Mouse (Mus musculus) stomach, postnatal 0 days (tissue): ENCODE measurements at regions not wholly inside any gene's neighbourhood (a gene's known extent, or its start where the extent isn't known, plus 50 kb on each side); places are given as distances from the start of the nearest gene placed in this dataset.
"Not testable (repeated sequence)": the region's sequence is repeated elsewhere in the genome, so short reads cannot be mapped to it uniquely, and the experiment has no call there.

Experiments used
- CTCF ChIP-seq: IDR thresholded peaks from 2 replicates; pipeline ENCODE4 v1.5.1; 2016; ENCODE audit warnings: antibody characterized with exemption, low read depth, mild to moderate bottlenecking, moderate library complexity
- EP300 ChIP-seq: optimal IDR thresholded peaks from 2 replicates; pipeline ENCODE3; 2016; ENCODE audit warnings: antibody characterized with exemption

DNA sequence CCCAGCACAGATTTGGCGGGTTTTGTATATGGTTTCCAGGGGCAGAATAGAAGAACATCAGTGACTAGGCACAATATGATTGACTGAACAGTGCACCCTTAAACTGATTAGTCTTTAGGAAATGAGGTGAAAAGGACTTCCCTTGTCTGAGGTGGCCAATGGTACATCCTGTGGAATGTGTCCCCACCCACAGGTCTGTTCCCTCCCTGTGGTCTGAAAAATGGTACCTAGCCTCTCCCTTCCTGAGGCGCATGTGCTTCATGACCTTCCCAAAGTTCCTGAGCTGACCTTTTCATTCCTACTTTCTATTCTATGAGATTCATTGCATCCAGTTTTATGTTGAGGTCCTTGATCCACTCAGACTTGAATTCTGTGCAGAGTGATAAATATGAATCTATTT lies 76.0 kb downstream of the Zfp97 start:
- not testable (repeated sequence) for TF ChIP-seq CTCF, EP300
